Mouse (Mus musculus): Measurements from ENCODE around the gene Fgr. TPM values are rescaled to one million over a fixed set of nuclear protein-coding genes. Genes with fewer than 3 reads are reported as not detected.
"Not testable (repeated sequence)": the region's sequence is repeated elsewhere in the genome, so short reads cannot be mapped to it uniquely, and the experiment has no call there.

The Fgr gene
- polyA plus RNA-seq, 1 experiment: 0.38 TPM

GRCm38 (mm10) chr4:133005233-133005632 lies 31.3 kb downstream of the Fgr start:
- no peaks in the 10 kb centered on the region for H3K27me3 ChIP-seq (ENCODE audit: control insufficient read depth, insufficient read depth, low read length)
- H3K4me3 ChIP-seq (replicated peaks; ENCODE audit: insufficient read depth, low read depth, low read length): no peak overlapping the region
- H3K4me1 ChIP-seq (ENCODE audit: control insufficient read depth, insufficient read depth, low read length): peaks cover 14% of the 10 kb centered on the region
- no peak overlapping the region for H3K27ac ChIP-seq (ENCODE audit: insufficient read depth, low read length)
- peak; percentile 74 to 76 for DNase-seq
- TF ChIP-seq POLR2A (IDR thresholded peaks at IDR 0.05; ENCODE audit: borderline replicate concordance, insufficient read depth, low read length): no peak
- peak; percentile 99 for TF ChIP-seq CTCF (IDR thresholded peaks at IDR 0.05; ENCODE audit: borderline replicate concordance, insufficient read depth, low read depth, low read length)
- WGBS: 2% methylated on average over 3 of the region's 3 CpGs

GRCm38 (mm10) chr4:133005885-133006451 lies 32.1 kb downstream of the Fgr start:
- peaks cover 14% of the 10 kb centered on the region for H3K4me1 ChIP-seq (ENCODE audit: control insufficient read depth, insufficient read depth, low read length)
- H3K4me3 ChIP-seq (replicated peaks; ENCODE audit: insufficient read depth, low read depth, low read length); DNase-seq; H3K27ac ChIP-seq (ENCODE audit: insufficient read depth, low read length); H3K27me3 ChIP-seq (ENCODE audit: control insufficient read depth, insufficient read depth, low read length): not testable (repeated sequence)
- 71% methylated on average over 6 of the region's 6 CpGs for WGBS

GRCm38 (mm10) chr4:133007513-133008380 lies 33.9 kb downstream of the Fgr start:
- H3K4me1 ChIP-seq (ENCODE audit: control insufficient read depth, insufficient read depth, low read length): peaks cover 12% of the 10 kb centered on the region
- 71% methylated on average over 15 of the region's 15 CpGs for WGBS
- DNase-seq: no peak
- no peak overlapping the region for H3K27ac ChIP-seq (ENCODE audit: insufficient read depth, low read length)
- no peaks in the 10 kb centered on the region for H3K27me3 ChIP-seq (ENCODE audit: control insufficient read depth, insufficient read depth, low read length)
- TF ChIP-seq CTCF (IDR thresholded peaks at IDR 0.05; ENCODE audit: borderline replicate concordance, insufficient read depth, low read depth, low read length): no peak
- TF ChIP-seq POLR2A (IDR thresholded peaks at IDR 0.05; ENCODE audit: borderline replicate concordance, insufficient read depth, low read length): no peak
- H3K4me3 ChIP-seq (replicated peaks; ENCODE audit: insufficient read depth, low read depth, low read length): no peak overlapping the region

GRCm38 (mm10) chr4:133009131-133009530 lies 35.2 kb downstream of the Fgr start:
- Histone ChIP-seq H3K4me1 (ENCODE audit: control insufficient read depth, insufficient read depth, low read length) (0 out of 2 replicates have a peak, but pooled peaks cover 2% of the 10 kb centered on the region), H3K4me3 (replicated peaks; ENCODE audit: insufficient read depth, low read depth, low read length) (no peak overlapping the region), H3K27ac (ENCODE audit: insufficient read depth, low read length) (no peak overlapping the region), H3K27me3 (ENCODE audit: control insufficient read depth, insufficient read depth, low read length) (no peaks in the 10 kb centered on the region)
- 1% methylated on average over 4 of the region's 4 CpGs for WGBS
- peak; percentile 68 to 77 for DNase-seq
- TF ChIP-seq CTCF (IDR thresholded peaks at IDR 0.05; ENCODE audit: borderline replicate concordance, insufficient read depth, low read depth, low read length): peak; percentile 91
- no peak for TF ChIP-seq POLR2A (IDR thresholded peaks at IDR 0.05; ENCODE audit: borderline replicate concordance, insufficient read depth, low read length)

- DNase-seq: peak in 1 of 2 experiments; percentile 27
- TF ChIP-seq CTCF (IDR thresholded peaks at IDR 0.05; ENCODE audit: borderline replicate concordance, insufficient read depth, low read depth, low read length): no peak
- TF ChIP-seq POLR2A (IDR thresholded peaks at IDR 0.05; ENCODE audit: borderline replicate concordance, insufficient read depth, low read length): no peak
- 70% methylated on average over 5 of the region's 5 CpGs for WGBS
- H3K27me3 ChIP-seq (ENCODE audit: control insufficient read depth, insufficient read depth, low read length): no peaks in the 10 kb centered on the region
- H3K27ac ChIP-seq (ENCODE audit: insufficient read depth, low read length): no peak overlapping the region
- no peak overlapping the region for H3K4me3 ChIP-seq (replicated peaks; ENCODE audit: insufficient read depth, low read depth, low read length)
- H3K4me1 ChIP-seq (ENCODE audit: control insufficient read depth, insufficient read depth, low read length): 0 out of 2 replicates have a peak, but pooled peaks cover 4% of the 10 kb centered on the region
Observed at GRCm38 (mm10) chr4:133009676-133010075, 35.8 kb downstream of the Fgr start.

GRCm38 (mm10) chr4:133010611-133011010 lies 36.7 kb downstream of the Fgr start:
- TF ChIP-seq CTCF (IDR thresholded peaks at IDR 0.05; ENCODE audit: borderline replicate concordance, insufficient read depth, low read depth, low read length) (no peak), POLR2A (IDR thresholded peaks at IDR 0.05; ENCODE audit: borderline replicate concordance, insufficient read depth, low read length) (no peak)
- Histone ChIP-seq H3K4me3 (replicated peaks; ENCODE audit: insufficient read depth, low read depth, low read length) (no peak overlapping the region), H3K4me1 (ENCODE audit: control insufficient read depth, insufficient read depth, low read length) (peaks cover 13% of the 10 kb centered on the region), H3K27ac (ENCODE audit: insufficient read depth, low read length) (no peak overlapping the region), H3K27me3 (ENCODE audit: control insufficient read depth, insufficient read depth, low read length) (no peaks in the 10 kb centered on the region)
- DNase-seq: no peak
- WGBS: 12% methylated on average over 17 of the region's 17 CpGs

GRCm38 (mm10) chr4:133011028-133011820 lies 37.3 kb downstream of the Fgr start, which contains the start of gene Ahdc1:
Gene Ahdc1 (plus strand): TSS chr4:133011260.
- TF ChIP-seq CTCF (IDR thresholded peaks at IDR 0.05; ENCODE audit: borderline replicate concordance, insufficient read depth, low read depth, low read length) (no peak), POLR2A (IDR thresholded peaks at IDR 0.05; ENCODE audit: borderline replicate concordance, insufficient read depth, low read length) (peak; percentile 95)
- Histone ChIP-seq H3K27ac (ENCODE audit: insufficient read depth, low read length) (peak within 1 kb of the TSS; percentile 99), H3K27me3 (ENCODE audit: control insufficient read depth, insufficient read depth, low read length) (no peaks in the 10 kb centered on the region), H3K4me3 (replicated peaks; ENCODE audit: insufficient read depth, low read depth, low read length) (peak within 1 kb of the TSS; percentile 98), H3K4me1 (ENCODE audit: control insufficient read depth, insufficient read depth, low read length) (peaks cover 15% of the 10 kb centered on the region)
- DNase-seq: peak; percentile 95 to 96
- 1% methylated on average over 66 of the region's 66 CpGs for whole genome bisulfite sequencing
